Mouse (Mus musculus) cerebellum, adult 11 months (tissue): ENCODE measurements at regions not wholly inside any gene's neighbourhood (a gene's known extent, or its start where the extent isn't known, plus 50 kb on each side); places are given as distances from the start of the nearest gene placed in this dataset.

ENCODE experiments used
- DNase-seq: peaks from one replicate; pipeline ENCODE4 v3.0.0; 2022

- DNase-seq, result no peak
Observed at GRCm38 (mm10) chr2:21129621-21130020, 75.5 kb downstream of the Enkur start.

- peak; percentile 29 for DNase-seq
Observed at GRCm38 (mm10) chr2:21126531-21126930, 78.6 kb downstream of the Enkur start.

- no peak for DNase-seq
Observed at GRCm38 (mm10) chr2:21122421-21122820, 82.7 kb downstream of the Enkur start.

GRCm38 (mm10) chr2:21121663-21122062, 83.5 kb downstream of the Enkur start:
- no peak for DNase-seq

GRCm38 (mm10) chr2:21116817-21117216, 88.3 kb downstream of the Enkur start:
- no peak for DNase-seq

GRCm38 (mm10) chr2:21111527-21111926, 93.6 kb downstream of the Enkur start:
- no peak for DNase-seq

GRCm38 (mm10) chr2:21100248-21100808, 104.8 kb downstream of the Enkur start:
- no peak for DNase-seq

- DNase-seq, result peak; percentile 80
Observed at GRCm38 (mm10) chr2:21091058-21091971, 113.8 kb downstream of the Enkur start.

GRCm38 (mm10) chr2:21085517-21085916, 116.8 kb upstream of the Arhgap21 start:
- no peak for DNase-seq

- no peak for DNase-seq
Observed at GRCm38 (mm10) chr2:21067292-21067850, 98.7 kb upstream of the Arhgap21 start.

- DNase-seq, result no peak
Observed at GRCm38 (mm10) chr2:21060347-21060650, 91.6 kb upstream of the Arhgap21 start.

GRCm38 (mm10) chr2:21059618-21060346, 91.1 kb upstream of the Arhgap21 start:
- DNase-seq, result no peak

- no peak for DNase-seq
Observed at GRCm38 (mm10) chr2:21058940-21059339, 90.3 kb upstream of the Arhgap21 start.

GRCm38 (mm10) chr2:21056450-21057210, 87.9 kb upstream of the Arhgap21 start:
- DNase-seq, result no peak

GRCm38 (mm10) chr2:21055416-21055815, 86.7 kb upstream of the Arhgap21 start:
- no peak for DNase-seq

- DNase-seq, result no peak
Observed at GRCm38 (mm10) chr2:21054325-21055082, 85.8 kb upstream of the Arhgap21 start.

- DNase-seq, result no peak
Observed at GRCm38 (mm10) chr2:21053596-21053995, 84.9 kb upstream of the Arhgap21 start.

- no peak for DNase-seq
Observed at GRCm38 (mm10) chr2:21048996-21049395, 80.3 kb upstream of the Arhgap21 start.

GRCm38 (mm10) chr2:21048226-21048625, 79.5 kb upstream of the Arhgap21 start:
- no peak for DNase-seq

GRCm38 (mm10) chr2:21046503-21047116, 77.9 kb upstream of the Arhgap21 start:
- no peak for DNase-seq

- no peak for DNase-seq
Observed at GRCm38 (mm10) chr2:21044781-21045180, 76.1 kb upstream of the Arhgap21 start.
